10 mouse cellular contexts compared by ENCODE assay signal in the genomic region with DNA sequence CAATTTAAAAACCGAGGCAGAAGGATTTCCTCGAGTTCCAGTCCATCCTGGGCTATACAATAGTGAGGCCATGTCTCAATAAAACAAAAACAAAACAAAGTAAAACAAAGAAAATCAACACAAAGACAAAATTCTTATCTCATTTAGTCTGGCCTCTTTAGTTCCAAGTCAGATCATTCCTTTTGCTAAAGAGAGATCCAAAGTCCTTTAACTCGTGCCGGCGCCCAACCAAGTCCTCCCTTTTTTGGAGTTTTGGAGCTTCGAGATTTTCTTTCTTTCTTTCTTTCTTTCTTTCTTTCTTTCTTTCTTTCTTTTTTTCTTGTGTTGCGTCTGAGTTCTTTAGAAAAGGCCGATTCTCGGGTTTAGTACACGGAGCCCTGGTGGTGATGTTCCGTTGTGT. TPM values are rescaled to one million over a fixed set of nuclear protein-coding genes. Genes with fewer than 3 reads are reported as not detected.
DNase-seq lines count a peak whose midpoint lies in the region; ATAC-seq and TF ChIP-seq lines count a peak whose summit lies in the region.
"Had no signal": no experiment of that assay in that cellular context is flagged by ENCODE, and none has a peak within 500 bp of the region (broad histone marks: within the 10 kb centered on the region; RNA-seq: fewer than 3 reads in every experiment).

No protein-coding gene starts in this region.

- 0 out of 2 replicates have a peak, but pooled peaks cover 9% of the 10 kb centered on the region for H3K27me3 ChIP-seq in lung, postnatal 0 days (replicated peaks; ENCODE audit: insufficient read depth, low read length)
- peaks cover 12% of the 10 kb centered on the region; the same call in 1 of the 2 replicates for H3K27me3 ChIP-seq in forebrain, embryonic 10.5 days (ENCODE audit: poor library complexity, severe bottlenecking)
- H3K27me3 ChIP-seq in limb, embryonic 10.5 days (ENCODE audit: low read depth, poor library complexity, severe bottlenecking) = 0 out of 2 replicates have a peak, but pooled peaks cover 4% of the 10 kb centered on the region
- no peaks in the 10 kb centered on the region for H3K27me3 ChIP-seq in stomach, embryonic 14.5 days (ENCODE audit: control insufficient read depth, insufficient read depth, low read length)

- no peak for DNase-seq in lung, postnatal 0 days (ENCODE audit: low spot score)
- no peak for DNase-seq in lung, postnatal 10 days
- no peak for DNase-seq in forebrain, embryonic 10.5 days (ENCODE audit: extremely low spot score, low spot score)
- no peak for DNase-seq in limb, embryonic 10.5 days (ENCODE audit: low spot score)
- DNase-seq in thymus, postnatal 14 days = no peak
- no peak for DNase-seq in right cerebral cortex, postnatal 36 days (ENCODE audit: low spot score in 2 of 2)
- DNase-seq: heart, postnatal 10 days; lung, adult 18-20 months had no signal

- no peaks in the 10 kb centered on the region for H3K36me3 ChIP-seq in lung, postnatal 0 days (ENCODE audit: insufficient read depth, low read length)
- no peaks in the 10 kb centered on the region for H3K36me3 ChIP-seq in forebrain, embryonic 10.5 days (replicated peaks)
- H3K36me3 ChIP-seq in limb, embryonic 10.5 days = no peaks in the 10 kb centered on the region
- H3K36me3 ChIP-seq in stomach, embryonic 14.5 days (ENCODE audit: control insufficient read depth, insufficient read depth, low read length) = no peaks in the 10 kb centered on the region

- no peak overlapping the region for H3K9ac ChIP-seq in lung, postnatal 0 days (replicated peaks; ENCODE audit: low read depth)
- H3K9ac ChIP-seq in stomach, embryonic 14.5 days (replicated peaks; ENCODE audit: low read depth, low read length) = no peak overlapping the region

- H3K4me2 ChIP-seq in lung, postnatal 0 days (replicated peaks; ENCODE audit: low read depth, low read length) = peak overlapping the region; percentile 67
- H3K4me2 ChIP-seq in stomach, embryonic 14.5 days (replicated peaks; ENCODE audit: low read depth, low read length) = peak overlapping the region; percentile 75

- H3K4me3 ChIP-seq in lung, postnatal 0 days (ENCODE audit: low read depth, low read length) = peak overlapping the region; percentile 41; the same call in 1 of the 2 replicates
- peak overlapping the region; percentile 66 for H3K4me3 ChIP-seq in forebrain, embryonic 10.5 days
- H3K4me3 ChIP-seq in limb, embryonic 10.5 days = peak overlapping the region; percentile 64
- H3K4me3 ChIP-seq in stomach, embryonic 14.5 days (ENCODE audit: low read depth, low read length) = peak overlapping the region; percentile 43

- ATAC-seq in lung, postnatal 0 days = no peak
- ATAC-seq in stomach, embryonic 14.5 days (ENCODE audit: insufficient number of reproducible peaks, insufficient read depth, low FRiP score, low read depth) = no peak
- no peak for ATAC-seq in frontal cortex, adult (ENCODE audit: low TSS enrichment)

- no peaks in the 10 kb centered on the region for H3K9me3 ChIP-seq in lung, postnatal 0 days (ENCODE audit: low read length)
- no peaks in the 10 kb centered on the region for H3K9me3 ChIP-seq in forebrain, embryonic 10.5 days
- no peaks in the 10 kb centered on the region for H3K9me3 ChIP-seq in limb, embryonic 10.5 days (replicated peaks)
- no peaks in the 10 kb centered on the region for H3K9me3 ChIP-seq in stomach, embryonic 14.5 days (ENCODE audit: control insufficient read depth, low read depth, low read length)

- no peaks in the 10 kb centered on the region; the same call in 1 of the 2 replicates for H3K4me1 ChIP-seq in lung, postnatal 0 days (ENCODE audit: insufficient read depth, low read depth, low read length)
- peaks cover 36% of the 10 kb centered on the region for H3K4me1 ChIP-seq in forebrain, embryonic 10.5 days
- H3K4me1 ChIP-seq in limb, embryonic 10.5 days = peaks cover 9% of the 10 kb centered on the region
- no peaks in the 10 kb centered on the region for H3K4me1 ChIP-seq in stomach, embryonic 14.5 days (ENCODE audit: control insufficient read depth, insufficient read depth, low read length)

- WGBS in lung, postnatal 0 days = 9% methylated on average over 11 of the region's 11 CpGs
- under 1% methylated on average over 11 of the region's 11 CpGs for WGBS in forebrain, embryonic 10.5 days
- under 1% methylated on average over 11 of the region's 11 CpGs for WGBS in limb, embryonic 10.5 days
- 4% methylated on average over 11 of the region's 11 CpGs for WGBS in stomach, embryonic 14.5 days

- no peak for TF ChIP-seq CTCF in lung, postnatal 0 days (IDR thresholded peaks at IDR 0.05)

- no peak overlapping the region for H3K27ac ChIP-seq in lung, postnatal 0 days (ENCODE audit: low read length)
- no peak overlapping the region for H3K27ac ChIP-seq in forebrain, embryonic 10.5 days
- H3K27ac ChIP-seq in limb, embryonic 10.5 days = no peak overlapping the region; the same call in 1 of the 2 replicates
- no peak overlapping the region for H3K27ac ChIP-seq in stomach, embryonic 14.5 days (ENCODE audit: low read length)

- TF ChIP-seq EP300 in lung, postnatal 0 days (IDR thresholded peaks at IDR 0.05) = no peak

RNA-seq across cellular contexts. Expression of a gene that starts 27.4 kb away (rescaled TPM):
- 2.5 and 3.4 TPM in 2 replicates for polyA plus RNA-seq in lung, postnatal 0 days (2015; fragmentation: Nextera tagmentation; extraction: Ambion mirVana)
- 24.3 and 26.8 TPM in 2 replicates for polyA plus RNA-seq in forebrain, embryonic 10.5 days (2016; fragmentation: Nextera tagmentation; extraction: Ambion mirVana)
- polyA plus RNA-seq in limb, embryonic 10.5 days (2016; fragmentation: Nextera tagmentation; extraction: Ambion mirVana) = 22.4 and 27.0 TPM in 2 replicates
- polyA plus RNA-seq in stomach, embryonic 14.5 days (2014; fragmentation: Nextera tagmentation; extraction: Ambion mirVana) = 16.5 and 16.8 TPM in 2 replicates
